Mouse (Mus musculus) thymus, postnatal 4 days (tissue): ENCODE data around the gene Rnf10.
A peak's percentile ranks its signal among the peaks of the same experiment; 100 is the strongest.

Experiments
- DNase-seq: peaks from one replicate; pipeline ENCODE4 v3.0.0; 2021

Gene Rnf10

DNA sequence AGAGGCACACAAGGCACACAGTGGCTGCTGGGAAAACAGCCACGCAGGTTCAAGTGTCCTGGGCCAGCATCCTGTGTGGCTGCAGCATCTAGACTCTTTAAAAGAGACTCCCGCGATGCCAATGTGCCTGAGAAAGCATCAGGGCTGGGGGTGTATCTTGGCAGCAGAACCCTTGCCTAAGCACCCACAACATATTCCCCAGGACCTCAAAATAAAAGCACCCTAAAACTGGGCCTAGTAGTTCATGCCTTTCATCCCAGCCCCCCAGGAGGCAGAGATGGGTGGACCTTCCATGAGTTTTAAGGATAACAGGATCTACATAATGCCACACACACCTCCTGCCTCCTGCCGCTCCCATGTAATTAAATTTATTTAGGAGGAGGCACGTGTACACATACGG is 38.2 kb downstream of the Rnf10 start:
- no peak for DNase-seq

GRCm38 (mm10) chr5:115233031-115233780 is 39.5 kb downstream of the Rnf10 start:
- no peak for DNase-seq

DNA sequence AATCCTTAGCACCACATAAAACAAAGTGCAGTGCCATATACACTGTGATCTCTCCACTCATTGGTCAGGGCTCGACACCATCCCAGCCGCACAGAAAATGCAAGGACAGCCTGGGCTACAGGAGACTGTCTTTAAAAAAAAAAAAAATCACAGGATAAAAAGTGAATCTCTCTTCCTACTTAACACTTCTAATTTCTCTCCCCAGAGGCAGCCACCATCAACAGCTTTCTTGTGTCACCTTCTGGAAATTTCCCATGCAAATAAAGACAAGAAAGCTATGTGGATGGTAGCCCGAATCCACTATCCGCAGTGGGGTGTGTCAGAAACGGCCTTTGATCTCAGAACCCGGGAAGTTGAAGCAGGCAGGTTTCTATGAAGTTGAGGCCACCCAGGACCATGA is 40.2 kb downstream of the Rnf10 start:
- no peak for DNase-seq

DNA sequence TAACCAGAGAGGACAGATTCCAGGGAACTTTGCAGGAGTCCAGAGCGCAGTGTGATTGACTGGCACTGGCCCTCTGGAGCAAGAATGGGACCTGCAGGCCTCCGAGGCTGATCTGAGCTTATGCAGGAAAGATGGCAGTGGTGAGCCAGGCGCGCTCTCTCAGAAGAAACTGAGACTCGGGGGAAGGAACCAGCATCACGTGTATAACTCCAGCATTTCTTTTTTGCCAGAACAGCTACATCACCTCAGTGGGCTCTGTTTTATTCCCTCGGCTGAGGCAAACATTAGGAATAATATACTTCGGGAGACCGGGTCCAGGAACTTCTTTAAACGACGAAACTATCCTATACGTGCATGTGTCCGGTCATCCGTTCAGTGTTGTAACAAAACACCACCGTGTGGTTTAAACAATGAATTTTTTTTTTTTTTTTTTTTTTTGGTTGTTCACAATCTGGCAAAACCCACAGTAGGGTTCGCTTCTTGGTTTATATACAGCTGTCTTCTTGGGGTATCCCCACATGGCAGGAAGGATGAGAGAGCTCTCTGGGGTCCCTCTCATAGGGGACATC is 41.1 kb downstream of the Rnf10 start:
- no peak for DNase-seq

GRCm38 (mm10) chr5:115230830-115231551 is 41.7 kb downstream of the Rnf10 start:
- no peak for DNase-seq

DNA sequence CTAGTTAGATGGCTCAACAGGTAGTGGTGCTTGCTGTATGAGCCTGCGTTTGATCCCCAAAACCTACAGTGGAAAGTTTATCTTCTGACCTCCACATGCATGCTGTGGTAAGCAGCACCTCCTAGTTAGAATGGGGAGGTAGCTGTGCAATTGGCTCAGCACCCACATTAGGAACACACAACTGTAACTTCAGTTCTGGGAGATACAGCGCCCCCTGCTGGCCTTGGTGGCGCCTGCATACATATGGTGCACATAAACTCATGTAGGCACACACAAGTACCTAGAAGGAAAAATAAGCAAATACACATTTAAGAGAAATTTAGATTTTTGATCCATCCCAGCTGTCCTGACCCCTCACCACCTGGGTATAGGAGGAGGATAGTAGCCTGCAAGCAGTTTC is 50.2 kb downstream of the Rnf10 start:
- no peak for DNase-seq

DNA sequence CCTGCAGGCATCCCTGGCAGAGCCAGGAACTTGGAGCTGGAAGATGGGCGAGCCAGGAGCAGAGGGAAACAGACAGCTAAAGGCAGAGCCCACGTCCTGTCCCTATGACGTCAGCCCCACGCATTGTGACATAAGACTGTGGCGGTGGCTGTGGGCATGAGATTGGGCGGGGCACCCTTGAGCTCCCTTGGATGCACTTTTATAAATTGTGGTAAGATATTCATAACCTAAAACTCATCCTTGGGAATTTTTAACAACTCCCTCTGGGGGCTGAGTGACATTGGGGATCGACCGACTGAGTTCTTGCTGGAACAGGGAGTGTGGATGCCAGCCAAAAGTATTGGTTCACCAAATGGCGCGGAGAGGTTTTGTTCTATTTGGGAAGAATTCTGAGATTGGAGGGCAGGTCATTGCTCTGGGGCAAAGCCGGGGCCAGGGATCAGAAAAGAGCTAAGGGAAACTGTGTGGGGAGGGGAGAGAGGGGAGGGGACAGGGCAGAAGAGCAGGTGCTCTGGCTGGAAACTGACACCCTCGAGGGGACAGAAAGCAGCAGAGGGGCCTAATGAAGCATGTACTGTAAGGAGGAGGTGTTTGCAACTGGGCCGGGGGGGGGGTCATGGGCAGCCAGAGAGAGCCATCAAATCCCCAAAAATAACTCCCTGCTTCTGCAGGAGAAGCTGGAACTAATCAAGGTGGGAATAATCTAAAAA is 51.6 kb downstream of the Rnf10 start:
- no peak for DNase-seq

GRCm38 (mm10) chr5:115217998-115218397 is 54.7 kb downstream of the Rnf10 start:
- no peak for DNase-seq

DNA sequence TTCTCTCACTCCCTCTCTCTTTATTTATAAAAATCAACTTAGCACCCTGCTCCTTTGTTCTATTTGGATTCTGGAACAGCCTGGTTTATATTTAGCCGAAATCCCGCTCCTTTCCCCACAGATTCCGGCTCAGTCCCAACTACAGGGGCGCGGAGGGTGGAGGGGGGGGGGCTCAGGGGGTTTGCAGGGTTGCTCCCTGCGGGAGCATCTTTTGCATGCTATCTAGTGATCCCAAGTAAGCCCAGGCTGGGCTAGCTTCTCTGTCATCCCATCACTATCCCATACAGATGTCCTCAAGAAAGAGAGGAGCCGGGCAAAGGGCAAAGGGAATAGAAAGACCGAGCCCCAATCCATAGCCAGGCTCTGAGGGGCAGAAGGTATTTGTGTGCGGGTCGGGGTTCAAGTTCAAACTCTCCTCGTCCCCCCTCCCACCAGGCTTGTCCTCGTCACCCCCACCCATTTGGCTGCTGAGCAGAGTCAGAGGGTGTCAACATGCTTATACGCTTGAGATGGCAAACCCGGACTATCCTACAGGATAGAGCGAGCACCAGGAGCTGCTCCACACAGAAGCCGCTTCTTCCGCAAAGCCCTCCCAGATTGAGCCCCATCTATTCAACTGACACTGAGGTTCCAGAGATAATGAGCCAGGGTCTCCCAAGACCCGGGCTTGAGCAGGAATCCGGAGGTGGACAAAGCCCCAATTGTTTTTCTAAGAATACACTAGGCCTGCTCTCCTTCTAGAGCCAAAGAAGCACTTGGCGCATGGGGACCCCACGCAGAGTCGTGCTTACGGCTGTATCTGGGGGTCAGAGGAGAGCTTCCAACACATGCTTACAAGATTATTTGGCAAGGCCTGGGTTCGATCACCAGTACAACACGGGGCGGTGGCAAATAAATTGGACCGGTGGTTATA is 57.2 kb downstream of the Rnf10 start:
- no peak for DNase-seq

DNA sequence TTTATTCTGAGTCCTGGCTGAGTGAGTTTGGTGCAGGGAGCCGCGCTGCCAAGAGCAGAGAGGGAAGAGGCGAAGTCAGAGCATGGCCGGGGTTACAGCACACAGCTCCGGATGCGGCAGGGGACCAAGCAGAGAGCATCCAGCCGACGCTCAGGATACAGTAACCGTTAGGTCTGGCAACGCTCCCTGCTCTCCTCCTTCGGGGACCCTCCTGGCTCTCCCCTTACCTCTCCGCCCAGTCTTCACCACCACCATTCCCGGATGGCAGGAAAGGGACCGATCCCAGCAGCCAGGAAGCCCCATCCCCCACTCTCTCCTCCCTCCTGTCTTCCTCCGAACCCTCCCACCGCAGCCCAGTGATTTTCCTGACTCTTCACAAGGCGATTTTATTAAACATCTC is 57.8 kb downstream of the Rnf10 start:
- DNase-seq, result peak; percentile 45

- DNase-seq, result no peak
These were observed 59.8 kb downstream of the Rnf10 start for GRCm38 (mm10) chr5:115212861-115213260.

DNA sequence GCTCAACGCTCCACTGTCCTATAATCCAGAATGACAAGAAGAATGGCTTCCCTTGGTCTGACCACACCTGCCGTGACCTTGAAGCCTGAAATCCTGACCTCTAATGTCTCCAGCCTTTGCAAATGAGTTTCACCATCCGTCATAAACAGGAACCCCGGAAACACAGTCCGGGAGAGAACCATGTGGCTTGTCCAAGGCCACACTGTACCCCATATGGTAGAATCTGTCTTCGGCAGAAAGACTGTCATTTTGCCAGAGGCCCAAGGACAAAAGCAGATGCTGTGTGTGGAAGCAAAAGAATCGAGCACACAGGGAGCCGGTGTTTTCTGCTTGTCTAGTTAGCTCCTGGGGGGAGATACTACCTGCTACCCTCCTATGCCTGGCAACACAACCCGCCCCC is 60.2 kb downstream of the Rnf10 start:
- no peak for DNase-seq

GRCm38 (mm10) chr5:115210380-115210779 is 62.3 kb downstream of the Rnf10 start:
- peak; percentile 77 for DNase-seq

GRCm38 (mm10) chr5:115208601-115209000 is 64.1 kb downstream of the Rnf10 start:
- DNase-seq, result no peak

GRCm38 (mm10) chr5:115207892-115208291 is 64.8 kb downstream of the Rnf10 start:
- no peak for DNase-seq

GRCm38 (mm10) chr5:115207244-115207643 is 65.5 kb downstream of the Rnf10 start:
- no peak for DNase-seq

DNA sequence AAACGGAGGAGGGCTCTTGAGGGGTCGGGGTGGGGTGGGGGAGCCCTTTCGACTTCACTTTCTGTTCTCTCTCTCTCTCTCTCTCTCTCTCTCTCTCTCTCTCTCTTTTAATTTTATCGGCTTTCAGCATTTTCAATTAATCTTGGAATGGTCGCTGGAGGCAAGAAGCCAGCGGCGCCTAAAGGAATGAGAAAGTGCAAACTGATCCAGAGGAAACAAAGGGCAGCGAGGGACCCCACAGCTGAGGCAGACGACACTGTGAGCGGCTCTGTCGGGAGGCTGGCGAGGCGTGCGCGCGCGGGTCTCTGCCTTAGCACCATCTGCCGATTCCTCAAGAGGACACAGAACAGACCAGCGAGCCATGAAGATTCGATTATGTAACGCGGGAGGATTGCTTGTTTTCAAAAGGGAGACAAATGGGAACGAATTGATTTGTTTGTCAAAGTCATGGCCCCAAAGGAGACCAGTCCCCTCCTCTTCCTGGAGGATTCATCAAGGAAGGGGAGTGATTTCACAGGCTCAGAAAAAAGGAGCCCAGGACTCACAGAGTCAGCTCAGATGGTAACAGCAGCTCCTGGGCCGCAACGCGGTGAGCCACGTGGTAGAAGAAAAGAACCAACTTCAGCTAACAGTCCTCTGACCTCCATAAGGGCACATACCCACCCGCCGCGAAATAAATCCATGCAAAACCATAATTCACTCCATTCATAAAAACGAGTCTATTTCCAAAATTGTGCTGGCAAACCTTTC is 68.0 kb downstream of the Rnf10 start:
- DNase-seq, result peak; percentile 57

GRCm38 (mm10) chr5:115203735-115204561 is 68.8 kb downstream of the Rnf10 start:
- no peak for DNase-seq

GRCm38 (mm10) chr5:115194626-115195221 is 78.0 kb downstream of the Rnf10 start:
- no peak for DNase-seq
